Mouse (Mus musculus) neural tube, embryonic 11.5 days (tissue): ENCODE measurements around the gene Ppara. TPM values are rescaled to one million over a fixed set of nuclear protein-coding genes. Genes with fewer than 3 reads are reported as not detected.
A peak's percentile ranks its signal among the peaks of the same experiment; 100 is the strongest.

Source experiments
- ATAC-seq: fragments of 200-750 bp; cut with Nextera tagmentation; 2 replicates; pipeline ENCODE4 v1.8.0; 2017; ENCODE audit warnings: moderate number of reproducible peaks, mild to moderate bottlenecking, moderate TSS enrichment, moderate library complexity; ENCODE audit not compliant: insufficient read depth, low FRiP score, low TSS enrichment
- DNase-seq: peaks from one replicate; pipeline ENCODE4 v3.0.0-alpha.2; 2015; ENCODE audit warnings: low spot score
- H3K27ac ChIP-seq: fragments of 300-500 bp; sonication (generic); 2 replicates; pipeline ENCODE4 v1.5.1; 2014; ENCODE audit warnings: low read depth, mild to moderate bottlenecking, low read length
- H3K27me3 ChIP-seq: fragments of 300-500 bp; sonication (generic); 2 replicates; pipeline ENCODE4 v1.6.1; 2014; ENCODE audit warnings: mild to moderate bottlenecking, low read length, mixed read lengths; ENCODE audit not compliant: control insufficient read depth, insufficient read depth
- H3K36me3 ChIP-seq: fragments of 300-500 bp; sonication (generic); 2 replicates; pipeline ENCODE4 v1.6.1; 2014; ENCODE audit warnings: mild to moderate bottlenecking, low read length, moderate library complexity, mixed read lengths; ENCODE audit not compliant: control insufficient read depth, insufficient read depth
- H3K4me1 ChIP-seq: fragments of 300-500 bp; sonication (generic); 2 replicates; pipeline ENCODE4 v1.6.1; 2014; ENCODE audit warnings: low read length, mixed read lengths; ENCODE audit not compliant: control insufficient read depth, insufficient read depth
- H3K4me2 ChIP-seq: fragments of 300-500 bp; sonication (generic); 2 replicates; pipeline ENCODE4 v1.6.1; 2014; ENCODE audit warnings: low read depth, mild to moderate bottlenecking, moderate library complexity
- H3K4me3 ChIP-seq: fragments of 300-500 bp; sonication (generic); 2 replicates; pipeline ENCODE4 v1.5.1; 2014; ENCODE audit warnings: low read depth, low read length
- H3K9ac ChIP-seq: fragments of 300-500 bp; sonication (generic); 2 replicates; pipeline ENCODE4 v1.6.1; 2014; ENCODE audit warnings: mild to moderate bottlenecking, low read length
- H3K9me3 ChIP-seq: fragments of 300-500 bp; sonication (generic); 2 replicates; pipeline ENCODE4 v1.6.1; 2016; ENCODE audit warnings: low read length; ENCODE audit not compliant: control insufficient read depth
- WGBS: fragments of 180-500 bp; shearing (Covaris S2); extraction: QIAGEN DNeasy Blood & Tissue Kit; methylation state at CpG from one replicate; pipeline ENCODE4 v1.1.7; 2014; 5-methylcytosine and 5-hydroxymethylcytosine counted together
- polyA plus RNA-seq: library from polyadenylated mRNA; unstranded; fragments of >200 nt; fragmentation: Nextera tagmentation; extraction: Ambion mirVana; gene quantifications from 2 replicates; pipeline ENCODE4 v1.2.1, GENCODE M21; 2014

The Ppara gene
- polyA plus RNA-seq, 1 experiment from 2014 or later: 0.25 TPM

DNA sequence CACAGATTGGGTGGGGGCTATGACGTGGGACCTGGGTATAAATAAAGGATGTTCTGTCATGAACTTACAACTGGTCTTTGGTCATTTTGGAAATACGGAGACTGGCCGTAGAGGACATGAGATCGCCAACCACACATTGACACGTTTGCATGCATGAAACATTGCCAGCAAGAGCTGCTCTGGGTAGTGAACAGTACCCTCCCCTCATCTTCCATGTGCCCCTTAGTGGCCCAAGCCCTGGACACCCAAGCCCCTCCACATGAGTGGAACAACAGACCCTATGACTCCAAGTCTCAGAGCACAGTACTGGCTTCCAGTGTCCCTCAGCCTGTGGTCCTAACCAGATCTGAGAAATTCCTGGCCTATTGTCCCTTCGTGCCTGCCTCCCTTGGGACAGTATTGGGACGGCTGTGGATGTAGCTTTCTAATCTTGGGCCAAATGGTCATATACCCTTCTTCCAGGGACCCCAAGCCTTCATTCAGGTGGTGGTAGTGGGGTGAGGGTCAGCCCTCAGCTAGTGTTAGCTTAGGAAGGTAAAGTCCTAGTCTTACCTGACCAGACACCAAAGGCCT is 27.2 kb upstream of the Ppara start:
- Histone ChIP-seq H3K9ac (no peak overlapping the region), H3K27me3 (peaks cover 3% of the 10 kb centered on the region; the same call in 1 of the 2 replicates), H3K4me3 (no peak overlapping the region), H3K9me3 (no peaks in the 10 kb centered on the region), H3K4me1 (no peaks in the 10 kb centered on the region; the same call in 1 of the 2 replicates), H3K36me3 (no peaks in the 10 kb centered on the region), H3K4me2 (no peak overlapping the region), H3K27ac (no peak overlapping the region)
- no peak for DNase-seq
- 92% methylated on average over 7 of the region's 7 CpGs for WGBS
- ATAC-seq: no peak

GRCm38 (mm10) chr15:85708217-85708616 is 26.6 kb upstream of the Ppara start:
- WGBS: 96% methylated on average over 2 of the region's 2 CpGs
- no peak overlapping the region for H3K4me2 ChIP-seq
- H3K27ac ChIP-seq: no peak overlapping the region
- no peak overlapping the region for H3K4me3 ChIP-seq
- H3K27me3 ChIP-seq: peaks cover 3% of the 10 kb centered on the region; the same call in 1 of the 2 replicates
- no peak for DNase-seq
- H3K9ac ChIP-seq: no peak overlapping the region
- no peak for ATAC-seq
- no peaks in the 10 kb centered on the region for H3K36me3 ChIP-seq
- H3K4me1 ChIP-seq: no peaks in the 10 kb centered on the region; the same call in 1 of the 2 replicates
- H3K9me3 ChIP-seq: no peaks in the 10 kb centered on the region

DNA sequence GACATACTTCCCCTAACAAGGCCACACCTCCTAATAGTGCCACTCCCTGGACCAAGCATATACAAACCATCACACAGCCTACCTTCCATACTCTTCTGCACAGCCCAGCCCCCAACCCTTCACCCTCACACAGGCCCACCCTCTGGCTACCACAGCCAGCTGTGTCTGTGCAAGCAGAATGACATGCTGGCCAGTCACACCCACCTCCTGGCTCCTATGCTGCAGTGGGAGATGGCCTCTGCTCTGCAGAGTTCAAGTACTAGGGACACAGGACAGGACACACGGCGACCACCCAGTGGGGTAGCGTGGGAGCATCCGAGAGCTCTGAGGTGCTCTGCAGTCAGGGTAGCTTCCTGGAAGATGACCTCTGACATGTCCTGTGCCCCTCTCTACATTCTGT is 25.9 kb upstream of the Ppara start:
- Histone ChIP-seq H3K4me3 (no peak overlapping the region), H3K4me1 (no peaks in the 10 kb centered on the region; the same call in 1 of the 2 replicates), H3K27me3 (peaks cover 3% of the 10 kb centered on the region; the same call in 1 of the 2 replicates), H3K27ac (no peak overlapping the region), H3K9ac (no peak overlapping the region), H3K9me3 (no peaks in the 10 kb centered on the region), H3K36me3 (no peaks in the 10 kb centered on the region), H3K4me2 (no peak overlapping the region)
- DNase-seq (no peak), ATAC-seq (peak; percentile 21; the same call in 1 of the 2 replicates)
- 99% methylated on average over 4 of the region's 4 CpGs for WGBS

DNA sequence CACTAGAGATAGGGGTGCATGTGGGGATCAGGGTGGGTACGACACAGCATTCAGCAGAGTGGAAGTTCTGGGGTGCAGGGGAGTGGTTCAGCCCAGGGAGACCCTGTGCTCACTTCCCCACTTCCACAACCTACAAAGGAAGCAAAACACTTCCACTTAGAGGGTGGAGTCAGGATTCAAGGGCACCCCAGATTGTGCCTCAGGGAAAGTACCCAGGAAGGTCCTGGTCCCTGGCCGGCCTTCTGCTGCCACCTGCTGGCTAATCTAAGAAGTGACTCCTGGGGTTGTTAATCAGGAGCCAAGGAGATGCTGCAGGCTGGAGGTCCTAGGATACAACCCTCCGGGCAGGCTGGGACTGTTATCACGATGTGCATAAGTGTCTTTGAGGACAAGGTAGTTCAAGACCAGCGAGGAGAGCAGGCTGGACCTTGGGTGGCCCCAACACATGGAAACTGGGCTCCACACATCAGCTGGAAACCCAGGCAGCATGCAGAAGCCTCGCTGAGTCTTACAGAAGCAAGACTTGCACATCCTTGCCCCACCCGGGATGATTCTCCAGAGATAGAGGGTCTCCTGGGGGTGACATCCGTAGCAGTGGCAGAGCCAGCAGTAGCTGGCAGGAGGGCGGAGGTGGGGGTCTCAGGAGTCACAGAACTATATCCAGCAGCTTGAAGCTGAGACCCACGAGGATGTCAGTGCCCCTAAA is 25.4 kb upstream of the Ppara start:
- no peaks in the 10 kb centered on the region for H3K9me3 ChIP-seq
- 42% methylated on average over 10 of the region's 10 CpGs for WGBS
- peaks cover 3% of the 10 kb centered on the region; the same call in 1 of the 2 replicates for H3K27me3 ChIP-seq
- H3K4me3 ChIP-seq: no peak overlapping the region
- no peak overlapping the region for H3K4me2 ChIP-seq
- ATAC-seq (peak; percentile 23; the same call in 1 of the 2 replicates), DNase-seq (peak; percentile 73)
- H3K36me3 ChIP-seq: no peaks in the 10 kb centered on the region
- H3K27ac ChIP-seq: no peak overlapping the region
- H3K9ac ChIP-seq: no peak overlapping the region
- H3K4me1 ChIP-seq: no peaks in the 10 kb centered on the region; the same call in 1 of the 2 replicates

DNA sequence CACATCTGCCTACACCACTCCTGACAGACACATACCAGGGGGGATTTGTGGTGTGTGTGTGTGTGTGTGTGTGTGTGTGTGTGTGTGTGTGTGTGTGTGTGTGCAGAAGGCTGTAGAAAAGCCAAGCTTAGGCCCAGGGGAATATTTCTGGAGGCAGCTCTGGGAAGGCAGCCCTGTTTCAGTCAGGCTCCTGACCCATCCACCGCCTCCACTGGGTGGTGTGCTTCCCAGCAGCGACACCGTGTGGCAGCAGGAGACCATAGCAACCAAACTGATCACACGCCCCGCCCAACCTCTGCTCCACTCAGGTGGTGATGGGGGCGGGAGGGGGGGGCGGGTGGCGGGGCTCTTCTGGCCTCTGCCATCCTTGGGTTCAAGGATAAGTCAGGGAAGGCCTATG is 24.6 kb upstream of the Ppara start:
- whole genome bisulfite sequencing: 0% methylated on average over 3 of the region's 8 CpGs
- Histone ChIP-seq H3K4me1 (no peaks in the 10 kb centered on the region), H3K27me3 (peaks cover 3% of the 10 kb centered on the region; the same call in 1 of the 2 replicates)

GRCm38 (mm10) chr15:85710641-85711580 is 23.9 kb upstream of the Ppara start:
- 77% methylated on average over 17 of the region's 17 CpGs for WGBS

More for the DNA sequence above, 24.6 kb upstream of the Ppara start:
- Histone ChIP-seq H3K36me3 (no peaks in the 10 kb centered on the region), H3K9me3 (no peaks in the 10 kb centered on the region), H3K27ac (no peak overlapping the region), H3K4me2 (no peak overlapping the region), H3K9ac (no peak overlapping the region), H3K4me3 (no peak overlapping the region)
- ATAC-seq: no peak
- DNase-seq: peak; percentile 77

GRCm38 (mm10) chr15:85712565-85713168 is 22.1 kb upstream of the Ppara start:
- WGBS: 33% methylated on average over 5 of the region's 5 CpGs
- H3K4me3 ChIP-seq: no peak overlapping the region
- no peak overlapping the region for H3K27ac ChIP-seq
- H3K36me3 ChIP-seq: no peaks in the 10 kb centered on the region
- no peaks in the 10 kb centered on the region for H3K4me1 ChIP-seq
- no peaks in the 10 kb centered on the region for H3K9me3 ChIP-seq
- peaks cover 3% of the 10 kb centered on the region; the same call in 1 of the 2 replicates for H3K27me3 ChIP-seq
- H3K4me2 ChIP-seq: no peak overlapping the region
- no peak for ATAC-seq
- DNase-seq: peak; percentile 60
- H3K9ac ChIP-seq: no peak overlapping the region

More at GRCm38 (mm10) chr15:85710641-85711580, 23.9 kb upstream of the Ppara start:
- Histone ChIP-seq H3K36me3 (no peaks in the 10 kb centered on the region), H3K4me3 (no peak overlapping the region), H3K9ac (no peak overlapping the region), H3K27me3 (peaks cover 3% of the 10 kb centered on the region; the same call in 1 of the 2 replicates), H3K27ac (no peak overlapping the region), H3K9me3 (no peaks in the 10 kb centered on the region), H3K4me2 (no peak overlapping the region), H3K4me1 (no peaks in the 10 kb centered on the region)
- DNase-seq (no peak), ATAC-seq (no peak)

GRCm38 (mm10) chr15:85713417-85713816 is 21.4 kb upstream of the Ppara start:
- no peaks in the 10 kb centered on the region for H3K9me3 ChIP-seq
- no peaks in the 10 kb centered on the region for H3K4me1 ChIP-seq
- DNase-seq: no peak
- H3K27me3 ChIP-seq: peaks cover 3% of the 10 kb centered on the region; the same call in 1 of the 2 replicates
- H3K9ac ChIP-seq: no peak overlapping the region
- no peak overlapping the region for H3K27ac ChIP-seq
- no peaks in the 10 kb centered on the region for H3K36me3 ChIP-seq
- WGBS: 91% methylated on average over 9 of the region's 9 CpGs
- H3K4me3 ChIP-seq: no peak overlapping the region
- H3K4me2 ChIP-seq: no peak overlapping the region
- ATAC-seq: no peak
